Comparison of ENCODE assay signal across 28 mouse cellular contexts in genomic region chr13:102806652-102807051, GRCm38 (mm10).
DNase-seq lines count a peak whose midpoint lies in the region; ATAC-seq and TF ChIP-seq lines count a peak whose summit lies in the region.
"Had no signal": no experiment of that assay in that cellular context is flagged by ENCODE, and none has a peak within 500 bp of the region (broad histone marks: within the 10 kb centered on the region; RNA-seq: fewer than 3 reads in every experiment).

No protein-coding gene starts in this region.

- no peaks in the 10 kb centered on the region for H3K9me3 ChIP-seq in forebrain, postnatal 0 days (ENCODE audit: low read length)
- no peaks in the 10 kb centered on the region for H3K9me3 ChIP-seq in forebrain, embryonic 12.5 days
- H3K9me3 ChIP-seq in midbrain, postnatal 0 days (ENCODE audit: low read length): no peaks in the 10 kb centered on the region
- H3K9me3 ChIP-seq in midbrain, embryonic 11.5 days (ENCODE audit: control insufficient read depth, low read length): no peaks in the 10 kb centered on the region
- H3K9me3 ChIP-seq in MEL (replicated peaks; ENCODE audit: insufficient read depth, low read length): no peaks in the 10 kb centered on the region
- H3K9me3 ChIP-seq: heart, embryonic 10.5 days; heart, embryonic 15.5 days; limb, embryonic 13.5 days; neural tube, embryonic 13.5 days had no signal

- DNase-seq in forebrain, postnatal 0 days: peak; percentile 65
- peak; percentile 47 for DNase-seq in midbrain, postnatal 0 days (ENCODE audit: low spot score)
- no peak for DNase-seq in midbrain, embryonic 11.5 days (ENCODE audit: low spot score, missing footprints)
- peak; percentile 8 for DNase-seq in MEL (ENCODE audit: low read depth, low spot score)
- DNase-seq in brain, embryonic 14.5 days (ENCODE audit: low read depth): peak; percentile 67
- DNase-seq in layer of hippocampus, postnatal 36 days: no peak
- DNase-seq in kidney, postnatal 14 days: no peak
- DNase-seq: adrenal gland, adult 2 months; adrenal gland, postnatal 36 days; cerebellum, adult 11-12 months; cerebellum, adult 9-11 months; embryo, embryonic 11 days; gastrocnemius, postnatal 25 days; kidney, adult 9 months; kidney, postnatal 10 days; layer of hippocampus, adult 9-11 months; liver, postnatal 0 days; thymus, postnatal 4 days had no signal

- no peak overlapping the region for H3K4me3 ChIP-seq in forebrain, postnatal 0 days (ENCODE audit: low read depth, low read length)
- H3K4me3 ChIP-seq in forebrain, embryonic 12.5 days (replicated peaks): no peak overlapping the region
- H3K4me3 ChIP-seq in midbrain, postnatal 0 days (ENCODE audit: low read depth, low read length): no peak overlapping the region
- H3K4me3 ChIP-seq in midbrain, embryonic 11.5 days (ENCODE audit: low read depth, low read length): no peak overlapping the region
- no peak overlapping the region for H3K4me3 ChIP-seq in MEL (ENCODE audit: control insufficient read depth in 1 of 2, insufficient read depth in 1 of 2, low read depth in 2 of 2, low read length in 2 of 2)
- H3K4me3 ChIP-seq: erythroblast, embryonic 14.5 days; heart, embryonic 10.5 days; heart, embryonic 15.5 days; limb, embryonic 13.5 days; neural tube, embryonic 13.5 days had no signal

- H3K4me1 ChIP-seq in forebrain, postnatal 0 days (ENCODE audit: insufficient read depth): peaks cover 13% of the 10 kb centered on the region
- H3K4me1 ChIP-seq in forebrain, embryonic 12.5 days: peaks cover 22% of the 10 kb centered on the region
- no peaks in the 10 kb centered on the region; the same call in 1 of the 2 replicates for H3K4me1 ChIP-seq in midbrain, postnatal 0 days (ENCODE audit: insufficient read depth, low read length)
- peaks cover 11% of the 10 kb centered on the region for H3K4me1 ChIP-seq in midbrain, embryonic 11.5 days (ENCODE audit: control insufficient read depth, insufficient read depth, low read length)
- H3K4me1 ChIP-seq in MEL (ENCODE audit: control insufficient read depth in 1 of 2, insufficient read depth in 2 of 2, low read length in 2 of 2): 0 out of 4 replicates have a peak, but pooled peaks cover 0 to 3% of the 10 kb centered on the region in 2 experiments

- H3K4me2 ChIP-seq in forebrain, postnatal 0 days (ENCODE audit: low read depth): no peak overlapping the region
- H3K4me2 ChIP-seq in forebrain, embryonic 12.5 days: no peak overlapping the region
- no peak overlapping the region for H3K4me2 ChIP-seq in midbrain, postnatal 0 days (ENCODE audit: low read depth, low read length, poor library complexity, severe bottlenecking)
- H3K4me2 ChIP-seq in midbrain, embryonic 11.5 days: no peak overlapping the region
- H3K4me2 ChIP-seq: heart, embryonic 15.5 days; limb, embryonic 13.5 days; liver, embryonic 11.5 days; neural tube, embryonic 13.5 days had no signal

- H3K9ac ChIP-seq in forebrain, postnatal 0 days: no peak overlapping the region
- no peak overlapping the region for H3K9ac ChIP-seq in forebrain, embryonic 12.5 days
- H3K9ac ChIP-seq in midbrain, postnatal 0 days (replicated peaks; ENCODE audit: low read length, poor library complexity, severe bottlenecking): no peak overlapping the region
- no peak overlapping the region for H3K9ac ChIP-seq in midbrain, embryonic 11.5 days (ENCODE audit: low read length)
- H3K9ac ChIP-seq in MEL (ENCODE audit: control insufficient read depth, low read depth, low read length, poor library complexity, severe bottlenecking): no peak overlapping the region
- H3K9ac ChIP-seq: heart, embryonic 15.5 days; limb, embryonic 13.5 days; liver, postnatal 0 days; neural tube, embryonic 13.5 days had no signal

- no peak for TF ChIP-seq EP300 in MEL (IDR thresholded peaks at IDR 0.05; ENCODE audit: low read depth in 1 of 2, low read length in 2 of 2)

- WGBS in forebrain, postnatal 0 days: 77% methylated on average over 3 of the region's 3 CpGs
- 89% methylated on average over 3 of the region's 3 CpGs for WGBS in forebrain, embryonic 12.5 days
- 84% methylated on average over 3 of the region's 3 CpGs for WGBS in midbrain, postnatal 0 days
- WGBS in midbrain, embryonic 11.5 days: 89% methylated on average over 3 of the region's 3 CpGs

- H3K79me2 ChIP-seq in MEL (ENCODE audit: control insufficient read depth, insufficient read depth, low read length, poor library complexity): no peaks in the 10 kb centered on the region

- H3K36me3 ChIP-seq in forebrain, postnatal 0 days (ENCODE audit: insufficient read depth): no peaks in the 10 kb centered on the region
- no peaks in the 10 kb centered on the region for H3K36me3 ChIP-seq in forebrain, embryonic 12.5 days (replicated peaks)
- H3K36me3 ChIP-seq in midbrain, postnatal 0 days (ENCODE audit: insufficient read depth, low read length): no peaks in the 10 kb centered on the region
- no peaks in the 10 kb centered on the region for H3K36me3 ChIP-seq in midbrain, embryonic 11.5 days (ENCODE audit: control insufficient read depth, insufficient read depth, low read length)
- H3K36me3 ChIP-seq in MEL (ENCODE audit: control insufficient read depth in 1 of 2, insufficient read depth in 2 of 2, low read length in 2 of 2): peaks cover 2% of the 10 kb centered on the region in 2 experiments; a peak in 2 of 4 replicates
- H3K36me3 ChIP-seq: limb, embryonic 13.5 days; neural tube, embryonic 13.5 days had no signal

- peak; percentile 64 for ATAC-seq in forebrain, postnatal 0 days
- ATAC-seq in forebrain, embryonic 12.5 days (ENCODE audit: low FRiP score): no peak
- no peak for ATAC-seq in midbrain, postnatal 0 days (ENCODE audit: low FRiP score)
- no peak for ATAC-seq in midbrain, embryonic 11.5 days (ENCODE audit: low FRiP score)
- ATAC-seq: intestine, postnatal 0 days; liver, postnatal 0 days; lung, postnatal 0 days had no signal

- TF ChIP-seq CTCF in forebrain, postnatal 0 days (IDR thresholded peaks at IDR 0.05; ENCODE audit: low read depth): peak; percentile 22; the same call in 1 of the 2 replicates
- peak; percentile 38 for TF ChIP-seq CTCF in midbrain, postnatal 0 days (IDR thresholded peaks at IDR 0.05)
- TF ChIP-seq CTCF in MEL (IDR thresholded peaks at IDR 0.05 in 2 of 3, conservative IDR thresholded peaks at IDR 0.05 in 1 of 3; ENCODE audit: control insufficient read depth in 1 of 3, insufficient read depth in 1 of 3, low read depth in 2 of 3, low read length in 3 of 3, poor library complexity in 1 of 3, severe bottlenecking in 1 of 3): no peak
- no peak for TF ChIP-seq CTCF in brain, embryonic 14.5 days (IDR thresholded peaks at IDR 0.05; ENCODE audit: borderline replicate concordance, extremely low read depth, insufficient read depth, insufficient read length)

- no peak for TF ChIP-seq POLR2A in MEL (IDR thresholded peaks at IDR 0.05; ENCODE audit: control insufficient read depth in 1 of 2, insufficient read depth in 1 of 2, low read depth in 1 of 2, low read length in 2 of 2, poor library complexity in 1 of 2)
- TF ChIP-seq POLR2A in brain, embryonic 14.5 days (IDR thresholded peaks at IDR 0.05; ENCODE audit: borderline replicate concordance, extremely low read depth, insufficient read depth, insufficient read length, poor library complexity, severe bottlenecking): no peak

- no peaks in the 10 kb centered on the region for H3K27me3 ChIP-seq in forebrain, postnatal 0 days (ENCODE audit: insufficient read depth, low read length)
- no peaks in the 10 kb centered on the region for H3K27me3 ChIP-seq in forebrain, embryonic 12.5 days
- no peaks in the 10 kb centered on the region for H3K27me3 ChIP-seq in midbrain, postnatal 0 days (ENCODE audit: insufficient read depth, low read length)
- H3K27me3 ChIP-seq in midbrain, embryonic 11.5 days (ENCODE audit: control insufficient read depth, insufficient read depth, low read length): no peaks in the 10 kb centered on the region
- H3K27me3 ChIP-seq in MEL (ENCODE audit: control insufficient read depth in 1 of 2, insufficient read depth in 2 of 2, low read length in 2 of 2): no peaks in the 10 kb centered on the region
- H3K27me3 ChIP-seq: heart, embryonic 15.5 days; limb, embryonic 13.5 days; neural tube, embryonic 13.5 days had no signal

- TF ChIP-seq RAD21 in MEL (IDR thresholded peaks at IDR 0.05; ENCODE audit: low read depth, low read length): no peak

- no peak overlapping the region for H3K27ac ChIP-seq in forebrain, postnatal 0 days (ENCODE audit: low read depth, low read length)
- H3K27ac ChIP-seq in forebrain, embryonic 12.5 days: no peak overlapping the region
- no peak overlapping the region for H3K27ac ChIP-seq in midbrain, postnatal 0 days (ENCODE audit: low read depth, low read length)
- no peak overlapping the region for H3K27ac ChIP-seq in midbrain, embryonic 11.5 days (ENCODE audit: low read depth, low read length)
- H3K27ac ChIP-seq in MEL (ENCODE audit: control insufficient read depth, low read depth, low read length): no peak overlapping the region
- H3K27ac ChIP-seq: heart, embryonic 10.5 days; heart, embryonic 15.5 days; limb, embryonic 13.5 days; macrophage; neural tube, embryonic 13.5 days had no signal

TF ChIP-seq in MEL, 35 proteins besides CTCF, POLR2A, EP300 and RAD21:
- TF ChIP-seq MXI1 (IDR thresholded peaks at IDR 0.05; ENCODE audit: low read depth, low read length) (no peak), POLR2AphosphoS2 (IDR thresholded peaks at IDR 0.05; ENCODE audit: low read length) (no peak), TAL1 (IDR thresholded peaks at IDR 0.05; ENCODE audit: low read length) (no peak), POLR2AphosphoS5 (IDR thresholded peaks at IDR 0.05; ENCODE audit: borderline replicate concordance, low read depth, low read length) (no peak), ZNF384 (IDR thresholded peaks at IDR 0.05; ENCODE audit: low read depth, low read length) (no peak), ZMIZ1 (IDR thresholded peaks at IDR 0.05; ENCODE audit: low read depth, low read length) (no peak), TBP (IDR thresholded peaks at IDR 0.05; ENCODE audit: low read depth, low read length) (no peak), BHLHE40 (IDR thresholded peaks at IDR 0.05; ENCODE audit: borderline replicate concordance, low read depth, low read length) (no peak), CHD2 (IDR thresholded peaks at IDR 0.05; ENCODE audit: low read length) (no peak), HCFC1 (IDR thresholded peaks at IDR 0.05; ENCODE audit: low read depth, low read length) (no peak), SIN3A (IDR thresholded peaks at IDR 0.05; ENCODE audit: low read length) (no peak), KAT2A (conservative IDR thresholded peaks at IDR 0.05; ENCODE audit: low read depth, low read length) (no peak), MAZ (IDR thresholded peaks at IDR 0.05; ENCODE audit: low read depth, low read length) (no peak), GATA1 (IDR thresholded peaks at IDR 0.05; ENCODE audit: low read depth, low read length) (no peak), TCF12 (IDR thresholded peaks at IDR 0.05; ENCODE audit: low read depth, low read length) (no peak), NELFE (IDR thresholded peaks at IDR 0.05; ENCODE audit: low read depth, low read length) (no peak), SMC3 (IDR thresholded peaks at IDR 0.05; ENCODE audit: low read depth, low read length) (no peak)
TF ChIP-seq in MEL: peak in this region for 0.

Comparison
In these comparisons a context has a peak if more than half of its experiments do, and no peak if none do; other contexts are left out.
1. DNase-seq: peak in forebrain, postnatal 0 days (single experiment), midbrain, postnatal 0 days (single experiment), MEL (single experiment) and brain, embryonic 14.5 days (single experiment); none in midbrain, embryonic 11.5 days (single experiment), layer of hippocampus, postnatal 36 days (0 of 2) and kidney, postnatal 14 days (single experiment).
2. CTCF ChIP-seq: peak in forebrain, postnatal 0 days (single experiment) and midbrain, postnatal 0 days (single experiment); none in MEL (0 of 3) and brain, embryonic 14.5 days (single experiment).